Comparison of ENCODE assay signal across 15 mouse cellular contexts in genomic region chr8:72099377-72100103, GRCm38 (mm10). TPM values are rescaled to one million over a fixed set of nuclear protein-coding genes. Genes with fewer than 3 reads are reported as not detected.
DNase-seq lines count a peak whose midpoint lies in the region; ATAC-seq and TF ChIP-seq lines count a peak whose summit lies in the region.
"Not testable (repeated sequence)": the region's sequence is repeated elsewhere in the genome, so short reads cannot be mapped to it uniquely, and the experiment has no call there.
"Had no signal": no experiment of that assay in that cellular context is flagged by ENCODE, and none has a peak within 500 bp of the region (broad histone marks: within the 10 kb centered on the region; RNA-seq: fewer than 3 reads in every experiment).

No protein-coding gene starts in this region.

- 57% methylated on average over 6 of the region's 7 CpGs for WGBS in cerebellum, adult 2 months
- WGBS in kidney, adult 2 months: 57% methylated on average over 6 of the region's 7 CpGs

- peak; percentile 81 for DNase-seq in R1 (ENCODE audit: low read depth, low spot score)
- DNase-seq in cerebellum, adult 2 months: peak; percentile 7 to 9
- peak; percentile 47 for DNase-seq in kidney, adult 2 months
- DNase-seq in left cerebral cortex, postnatal 14 days (ENCODE audit: low spot score in 2 of 2): peak; percentile 11 to 12
- DNase-seq in spleen, adult 18-20 months: peak; percentile 20
- DNase-seq in urinary bladder, postnatal 36 days (ENCODE audit: low spot score in 2 of 2): peak; percentile 4 to 39

- not testable (repeated sequence) for H3K27ac ChIP-seq in cerebellum, adult 2 months (ENCODE audit: insufficient read depth, low read length); kidney, adult 2 months (ENCODE audit: insufficient read depth, low read depth, low read length)

- peak; percentile 82 for ATAC-seq in granulocyte monocyte progenitor cell, adult 5-6 weeks (replicated peaks; ENCODE audit: poor library complexity, severe bottlenecking)
- peak; percentile 91 for ATAC-seq in megakaryocyte, adult 5-6 weeks (ENCODE audit: poor library complexity, severe bottlenecking)

- not testable (repeated sequence) for H3K4me3 ChIP-seq in cerebellum, adult 2 months (replicated peaks; ENCODE audit: insufficient read depth, low read depth, low read length); kidney, adult 2 months (ENCODE audit: insufficient read depth, low read depth, low read length)

- H3K4me1 ChIP-seq in cerebellum, adult 2 months (ENCODE audit: control insufficient read depth, insufficient read depth, low read length); kidney, adult 2 months (ENCODE audit: control insufficient read depth, insufficient read depth, low read length): not testable (repeated sequence)

- not testable (repeated sequence) for TF ChIP-seq POLR2A in cerebellum, adult 2 months (IDR thresholded peaks at IDR 0.05; ENCODE audit: borderline replicate concordance, insufficient read depth, low read length); kidney, adult 2 months (IDR thresholded peaks at IDR 0.05; ENCODE audit: low read depth, low read length)

- TF ChIP-seq CTCF in cerebellum, adult 2 months (IDR thresholded peaks at IDR 0.05; ENCODE audit: borderline replicate concordance, insufficient read depth, low read depth, low read length); kidney, adult 2 months (conservative IDR thresholded peaks at IDR 0.05; ENCODE audit: insufficient read depth, insufficient read length, low read depth, low read length): not testable (repeated sequence)

- not testable (repeated sequence) for H3K27me3 ChIP-seq in cerebellum, adult 2 months (ENCODE audit: control insufficient read depth, insufficient read depth, low read length); kidney, adult 2 months (replicated peaks; ENCODE audit: control insufficient read depth, insufficient read depth, low read length)

- H3K36me3 ChIP-seq in kidney, adult 2 months (ENCODE audit: control insufficient read depth, insufficient read depth, low read length): not testable (repeated sequence)

- intact Hi-C loops in left cerebral cortex, postnatal 14 days (cut with DNase I): loop anchor here (5.0 kb wide), 1 partner anchor 92 kb away; the partner anchor contains the start of gene Cyp4f18

RNA-seq across cellular contexts. Expression of gene Olfr374, which starts 7.3 kb away (rescaled TPM):
- not detected in 2 replicates for polyA plus RNA-seq in cerebellum, adult 2 months (2012; rRNA removed)
- not detected in 2 replicates for total RNA-seq in granulocyte monocyte progenitor cell, adult 5-6 weeks (2014; fragmentation: Nextera tagmentation)
- not detected in 2 replicates for total RNA-seq in granulocyte monocyte progenitor cell, adult 5-6 weeks (2017)
- not detected in 2 replicates for polyA plus RNA-seq in kidney, adult 2 months (2012; rRNA removed)
- not detected for total RNA-seq in left cerebral cortex, postnatal 14 days (2021)
- not detected in 2 replicates for total RNA-seq in megakaryocyte, adult 5-6 weeks (2015)
- not detected in 2 replicates for total RNA-seq in megakaryocyte, adult 5-6 weeks (2017)
- polyA plus RNA-seq: embryonic facial prominence, embryonic 10.5 days; forebrain, embryonic 13.5 days; G1E; heart, embryonic 11.5 days; liver, embryonic 16.5 days had no signal

RNA-seq across cellular contexts. Expression of gene Olfr373, which starts 16.6 kb away (rescaled TPM):
- not detected in 2 replicates for polyA plus RNA-seq in cerebellum, adult 2 months (2012; rRNA removed)
- total RNA-seq in granulocyte monocyte progenitor cell, adult 5-6 weeks (2014; fragmentation: Nextera tagmentation): not detected in 2 replicates
- total RNA-seq in granulocyte monocyte progenitor cell, adult 5-6 weeks (2017): not detected in 2 replicates
- not detected in 2 replicates for polyA plus RNA-seq in kidney, adult 2 months (2012; rRNA removed)
- total RNA-seq in left cerebral cortex, postnatal 14 days (2021): not detected
- not detected in 2 replicates for total RNA-seq in megakaryocyte, adult 5-6 weeks (2015)
- total RNA-seq in megakaryocyte, adult 5-6 weeks (2017): not detected in 2 replicates
- polyA plus RNA-seq: forebrain, embryonic 13.5 days; G1E; heart, embryonic 11.5 days; hindbrain, embryonic 16.5 days; liver, embryonic 16.5 days had no signal

RNA-seq across cellular contexts. Expression of gene Tpm4, which starts 35.2 kb away (rescaled TPM):
- 40.2 and 43.5 TPM in 2 replicates for polyA plus RNA-seq in cerebellum, adult 2 months (2012; rRNA removed)
- 35.0 and 39.9 TPM in 2 replicates for total RNA-seq in granulocyte monocyte progenitor cell, adult 5-6 weeks (2014; fragmentation: Nextera tagmentation)
- 54.2 and 60.5 TPM in 2 replicates for total RNA-seq in granulocyte monocyte progenitor cell, adult 5-6 weeks (2017)
- 43.9 and 55.7 TPM in 2 replicates for polyA plus RNA-seq in kidney, adult 2 months (2012; rRNA removed)
- total RNA-seq in left cerebral cortex, postnatal 14 days (2021): 10 to 100 TPM; 36.7 to 37.5 TPM
- total RNA-seq in megakaryocyte, adult 5-6 weeks (2015): 301 and 308 TPM in 2 replicates
- total RNA-seq in megakaryocyte, adult 5-6 weeks (2017): 515 and 545 TPM in 2 replicates

RNA-seq across cellular contexts. Expression of gene Olfr372, which starts 58.5 kb away (rescaled TPM):
- polyA plus RNA-seq in cerebellum, adult 2 months (2012; rRNA removed): 0.10 TPM in 1 of 2 replicates, not detected in the other
- total RNA-seq in granulocyte monocyte progenitor cell, adult 5-6 weeks (2014; fragmentation: Nextera tagmentation): not detected in 2 replicates
- total RNA-seq in granulocyte monocyte progenitor cell, adult 5-6 weeks (2017): not detected in 2 replicates
- polyA plus RNA-seq in kidney, adult 2 months (2012; rRNA removed): not detected in 2 replicates
- total RNA-seq in left cerebral cortex, postnatal 14 days (2021): not detected
- not detected in 2 replicates for total RNA-seq in megakaryocyte, adult 5-6 weeks (2015)
- total RNA-seq in megakaryocyte, adult 5-6 weeks (2017): 0.18 and 0.37 TPM in 2 replicates
- polyA plus RNA-seq: embryonic facial prominence, embryonic 10.5 days; forebrain, embryonic 13.5 days; G1E; heart, embryonic 11.5 days; hindbrain, embryonic 16.5 days; liver, embryonic 16.5 days; stomach, embryonic 16.5 days had no signal

Comparison
In these comparisons a context has a peak if more than half of its experiments do, and no peak if none do; other contexts are left out.
1. DNase-seq: peak in every context shown above with its lines; median percentile 81 in R1; 47 in kidney, adult 2 months; 22 in urinary bladder, postnatal 36 days; 20 in spleen, adult 18-20 months; 12 in left cerebral cortex, postnatal 14 days; 8 in cerebellum, adult 2 months.
2. RNA of gene Tpm4, which starts 35.2 kb away (total RNA-seq): 301 to 545 TPM in megakaryocyte, adult 5-6 weeks; 35.0 to 60.5 TPM in granulocyte monocyte progenitor cell, adult 5-6 weeks and 36.7 to 37.5 TPM in left cerebral cortex, postnatal 14 days; every median in the first group is over 4 times any median in the second.